Mouse (Mus musculus) embryonic fibroblast, embryonic 13.5 days (primary cell): ENCODE results near the gene Rnf146.

ENCODE experiments used
- CTCF ChIP-seq: IDR thresholded peaks from 2 replicates; pipeline ENCODE4 v1.5.1; 2011; ENCODE audit warnings: mild to moderate bottlenecking, control low read depth, low read length, moderate library complexity, borderline replicate concordance; ENCODE audit not compliant: insufficient read depth
- POLR2A ChIP-seq: IDR thresholded peaks from 2 replicates; pipeline ENCODE4 v1.6.1; 2011; ENCODE audit warnings: low read depth, mild to moderate bottlenecking, control low read depth, low read length, moderate library complexity

- TF ChIP-seq POLR2A (no peak), CTCF (no peak)
Observed at GRCm38 (mm10) chr10:29313905-29314304, 48.3 kb downstream of the Rnf146 start.
